Mouse (Mus musculus) heart, adult 2 months (tissue): ENCODE results near the gene Zfp618. TPM values are rescaled to one million over a fixed set of nuclear protein-coding genes. Genes with fewer than 3 reads are reported as not detected.

Experiments
- DNase-seq, 2 experiments: peaks; one replicate each; pipeline ENCODE4 v3.0.0; 2021
- H3K27ac ChIP-seq: fragments of 200-600 bp; 2 replicates; pipeline ENCODE4 v1.8.1; 2022
- H3K27me3 ChIP-seq: fragments of 200-500 bp; 2 replicates; pipeline ENCODE4 v1.6.1; 2012; ENCODE audit warnings: mild to moderate bottlenecking, low read length, inconsistent platforms, mixed read lengths; ENCODE audit not compliant: control insufficient read depth, insufficient read depth
- H3K36me3 ChIP-seq: fragments of 200-500 bp; 2 replicates; pipeline ENCODE4 v1.6.1; 2012; ENCODE audit warnings: low read length, inconsistent platforms; ENCODE audit not compliant: control insufficient read depth, insufficient read depth
- H3K4me1 ChIP-seq: fragments of 200-500 bp; 2 replicates; pipeline ENCODE4 v1.6.1; 2011; ENCODE audit warnings: low read length; ENCODE audit not compliant: control insufficient read depth, insufficient read depth
- H3K4me3 ChIP-seq: fragments of 200-600 bp; 2 replicates; pipeline ENCODE4 v1.8.1; 2022
- H3K79me2 ChIP-seq: fragments of 200-500 bp; replicated peaks from 2 replicates; pipeline ENCODE4 v1.6.1; 2012; ENCODE audit warnings: mild to moderate bottlenecking, inconsistent platforms, low read length, moderate library complexity, mixed read lengths; ENCODE audit not compliant: control insufficient read depth, insufficient read depth
- H3K9ac ChIP-seq: fragments of 200-500 bp; 2 replicates; pipeline ENCODE4 v1.6.1; 2012; ENCODE audit warnings: low read depth, mild to moderate bottlenecking, control low read depth, inconsistent platforms, low read length, mixed read lengths
- CTCF ChIP-seq: fragments of 200-600 bp; IDR thresholded peaks from 2 replicates; pipeline ENCODE4 v1.8.1; 2022; ENCODE audit warnings: antibody characterized with exemption, mild to moderate bottlenecking, moderate library complexity
- EP300 ChIP-seq: fragments of 200-500 bp; IDR thresholded peaks from 2 replicates; pipeline ENCODE4 v1.6.1; 2011; ENCODE audit warnings: low read depth, low read length, control low read depth; ENCODE audit not compliant: insufficient read depth
- POLR2A ChIP-seq: fragments of 200-500 bp; IDR thresholded peaks from 2 replicates; pipeline ENCODE4 v1.6.1; 2011; ENCODE audit warnings: mild to moderate bottlenecking, low read depth, low read length, control low read depth; ENCODE audit not compliant: insufficient read depth
- WGBS: fragments of 180-500 bp; shearing (Covaris S2); methylation state at CpG from one replicate; pipeline ENCODE4 v1.1.7; 2018; 5-methylcytosine and 5-hydroxymethylcytosine counted together
- intact Hi-C: fragments of 180-260 bp; cut with DNase I; formaldehyde crosslinking; loops from one replicate; pipeline ENCODE4 v1.15.1; 2025
- polyA plus RNA-seq: library from polyadenylated mRNA; depleted of rRNA; stranded (reverse); fragments of >200 nt; gene quantifications from 2 replicates; pipeline ENCODE4 v1.2.3, GENCODE M21; 2012; rRNA removed
- total RNA-seq, 2 experiments: library from RNA; stranded (reverse); gene quantifications; 2 replicates each; pipeline ENCODE4 v1.2.3; 2021

Zfp618 gene
- total and polyA plus RNA-seq, 3 experiments, result 0.25 to 2.2 (median 0.37) TPM

DNA sequence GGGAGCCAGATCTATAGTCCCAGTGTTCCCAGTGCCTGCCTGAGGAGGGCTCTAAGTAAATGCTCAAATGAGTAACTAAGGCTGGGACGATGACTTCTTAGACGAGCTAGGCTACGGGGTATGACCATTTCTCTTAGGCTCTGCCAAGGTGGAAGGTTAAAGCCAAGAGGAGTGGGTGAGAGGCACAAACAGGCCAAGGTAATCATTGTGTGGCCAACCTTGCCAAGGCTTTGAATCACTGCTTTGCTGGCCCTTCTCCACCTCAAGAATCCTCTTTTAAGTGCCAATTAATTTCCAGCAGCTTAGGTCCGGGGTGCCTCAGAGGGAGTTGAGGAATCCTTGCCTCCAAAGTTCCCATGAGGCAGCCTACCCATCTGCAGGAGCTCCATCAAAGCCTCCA is 204.7 kb downstream of the Zfp618 start:
- no peak overlapping the region for H3K9ac ChIP-seq
- H3K4me3 ChIP-seq, result no peak overlapping the region
- no peaks in the 10 kb centered on the region for H3K4me1 ChIP-seq
- 69% methylated on average over 4 of the region's 4 CpGs for WGBS
- TF ChIP-seq POLR2A (no peak), EP300 (no peak), CTCF (no peak)
- no peaks in the 10 kb centered on the region for H3K79me2 ChIP-seq
- no peaks in the 10 kb centered on the region; the same call in 1 of the 2 replicates for H3K27me3 ChIP-seq
- intact Hi-C loops, result no loop called here
- H3K27ac ChIP-seq, result no peak overlapping the region
- H3K36me3 ChIP-seq, result no peaks in the 10 kb centered on the region
- no peak for DNase-seq

GRCm38 (mm10) chr4:63171122-63171521 is 205.7 kb downstream of the Zfp618 start:
- no peak overlapping the region for H3K4me3 ChIP-seq
- WGBS, result 44% methylated on average over 24 of the region's 24 CpGs
- no peak for DNase-seq
- TF ChIP-seq CTCF (no peak), EP300 (no peak), POLR2A (no peak)
- no peak overlapping the region for H3K27ac ChIP-seq
- H3K9ac ChIP-seq, result no peak overlapping the region
- intact Hi-C loops, result no loop called here
- H3K36me3 ChIP-seq, result no peaks in the 10 kb centered on the region
- H3K79me2 ChIP-seq, result no peaks in the 10 kb centered on the region
- no peaks in the 10 kb centered on the region for H3K4me1 ChIP-seq
- no peaks in the 10 kb centered on the region; the same call in 1 of the 2 replicates for H3K27me3 ChIP-seq

DNA sequence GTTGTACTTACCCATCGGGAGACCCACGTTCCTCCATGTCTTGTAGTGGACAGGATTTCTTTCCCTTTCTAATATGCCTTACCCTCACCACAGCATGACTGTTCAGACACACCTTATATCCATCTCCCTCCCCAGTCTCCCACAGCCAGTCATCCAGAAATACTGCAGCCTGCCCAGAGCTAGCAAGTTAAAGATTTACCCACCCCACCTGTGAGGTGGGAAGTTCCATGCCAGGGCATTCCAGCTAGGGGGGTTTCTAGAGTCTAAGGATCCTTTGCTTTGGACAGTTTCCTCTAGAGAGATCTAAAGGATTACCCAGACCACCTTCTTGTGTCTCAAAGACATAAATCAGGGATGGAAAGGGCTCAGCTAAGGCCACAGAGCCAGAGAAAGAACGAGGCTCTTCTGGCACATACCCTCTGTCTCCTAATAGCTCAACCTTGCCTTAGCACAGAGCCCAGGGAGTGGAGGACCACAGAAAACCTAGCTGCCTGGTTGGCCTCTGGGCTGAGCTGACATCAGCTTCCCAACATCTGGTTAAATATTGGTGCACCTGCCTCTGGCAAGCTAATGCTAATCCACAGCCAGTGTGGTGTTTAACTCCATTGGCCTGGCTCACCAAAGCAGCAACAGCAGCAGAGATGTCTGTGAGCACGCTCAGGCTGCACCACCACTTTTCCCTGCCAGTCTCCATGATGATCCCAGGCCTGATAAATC is 206.8 kb downstream of the Zfp618 start, which contains the start of gene Kif12:
TSS of gene Kif12 (minus strand) at position 163 of the 717 bp plus-strand sequence.
- 72% methylated on average over 4 of the region's 4 CpGs for WGBS
- no peak within 1 kb of the TSS for H3K9ac ChIP-seq
- no peaks in the 10 kb centered on the region for H3K79me2 ChIP-seq
- H3K4me1 ChIP-seq, result no peaks in the 10 kb centered on the region
- no peak for DNase-seq
- TF ChIP-seq CTCF, result no peak
- TF ChIP-seq EP300, result no peak
- no peak for TF ChIP-seq POLR2A
- no peak within 1 kb of the TSS for H3K27ac ChIP-seq
- H3K27me3 ChIP-seq, result no peaks in the 10 kb centered on the region; the same call in 1 of the 2 replicates
- H3K4me3 ChIP-seq, result no peak within 1 kb of the TSS
- H3K36me3 ChIP-seq, result no peaks in the 10 kb centered on the region
- intact Hi-C loops, result no loop called here

DNA sequence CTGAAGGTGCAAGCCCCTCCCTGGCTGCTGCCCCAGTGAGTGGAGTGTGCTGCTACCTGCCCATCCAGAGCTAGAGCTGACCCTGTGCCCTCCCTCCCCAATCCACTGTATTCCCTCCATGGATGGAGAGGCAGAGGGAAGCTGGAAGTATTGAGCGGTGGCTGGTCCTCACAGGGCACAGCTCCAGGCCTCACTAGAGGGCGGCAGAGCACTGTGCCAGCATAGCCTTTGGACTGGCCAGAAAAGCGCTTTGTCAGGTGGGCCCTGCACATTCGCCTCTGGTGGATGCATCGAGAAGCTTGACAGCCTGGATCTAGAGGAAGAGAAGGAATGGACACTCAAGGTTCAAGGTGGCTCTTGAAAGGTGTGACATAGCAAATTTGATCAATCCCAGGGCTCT is 216.2 kb downstream of the Zfp618 start:
- Histone ChIP-seq H3K79me2 (no peaks in the 10 kb centered on the region), H3K4me3 (no peak overlapping the region), H3K27me3 (no peaks in the 10 kb centered on the region), H3K27ac (no peak overlapping the region), H3K4me1 (no peaks in the 10 kb centered on the region), H3K36me3 (no peaks in the 10 kb centered on the region), H3K9ac (no peak overlapping the region)
- intact Hi-C loops, result loop anchor here (1.0 kb wide), 1 partner anchor 138 kb away; no protein-coding TSS in a partner anchor
- TF ChIP-seq EP300 (0 out of 2 replicates have a peak, but pooled peaks have one; percentile 51), POLR2A (no peak), CTCF (peak; percentile 85)
- WGBS, result 11% methylated on average over 5 of the region's 5 CpGs
- peak; percentile 54 to 63 for DNase-seq

- no peaks in the 10 kb centered on the region for H3K27me3 ChIP-seq
- intact Hi-C loops, result no loop called here
- H3K9ac ChIP-seq, result no peak overlapping the region
- WGBS, result 42% methylated on average over 21 of the region's 21 CpGs
- H3K4me3 ChIP-seq, result no peak overlapping the region
- no peak overlapping the region for H3K27ac ChIP-seq
- H3K36me3 ChIP-seq, result no peaks in the 10 kb centered on the region
- H3K4me1 ChIP-seq, result no peaks in the 10 kb centered on the region
- H3K79me2 ChIP-seq, result no peaks in the 10 kb centered on the region
- TF ChIP-seq POLR2A (no peak), EP300 (no peak), CTCF (no peak)
- peak in 1 of 2 experiments; percentile 13 for DNase-seq
Measured at GRCm38 (mm10) chr4:63186281-63186870, 221.0 kb downstream of the Zfp618 start.

Other genes with a start within 250 kb of the Zfp618 start
- not detected for gene Ambp, start 189.2 kb downstream of the Zfp618 start, total RNA-seq
- gene Ambp, start 189.2 kb downstream of the Zfp618 start, polyA plus RNA-seq, result 0.91 TPM in 1 of 2 replicates, not detected in the other
- not detected for gene Kif12, start 206.6 kb downstream of the Zfp618 start, total RNA-seq
- gene Kif12, start 206.6 kb downstream of the Zfp618 start, polyA plus RNA-seq, result not detected in 2 replicates
- gene Col27a1, start 248.4 kb downstream of the Zfp618 start, total RNA-seq, result 1 to 10 TPM in 1 of 2 experiments, under 1 TPM in 1; 0.86 to 1.8 TPM
- gene Col27a1, start 248.4 kb downstream of the Zfp618 start, polyA plus RNA-seq, result 3.1 and 3.8 TPM in 2 replicates